Mouse (Mus musculus) liver, postnatal 0 days (tissue): ENCODE results near the gene Mavs.

Experiments
- CTCF ChIP-seq: sonication (generic); IDR thresholded peaks from 2 replicates; pipeline ENCODE4 v1.5.1; 2016; ENCODE audit warnings: antibody characterized with exemption, low read depth
- EP300 ChIP-seq: IDR thresholded peaks from 2 replicates; pipeline ENCODE4 v1.6.1; 2016; ENCODE audit warnings: antibody characterized with exemption, low read depth, mild to moderate bottlenecking

- TF ChIP-seq CTCF (no peak), EP300 (no peak)
Measured at GRCm38 (mm10) chr2:131290669-131291068, 56.8 kb downstream of the Mavs start.
